Mouse (Mus musculus) gastrocnemius, postnatal 36 days (tissue): Measurements from ENCODE around the gene Bmf. TPM values are rescaled to one million over a fixed set of nuclear protein-coding genes. Genes with fewer than 3 reads are reported as not detected.
A peak's percentile ranks its signal among the peaks of the same experiment; 100 is the strongest.

ENCODE experiments used
- DNase-seq, 2 experiments: peaks; one replicate each; pipeline ENCODE4 v3.0.0; 2022
- intact Hi-C: fragments of 180-260 bp; cut with DNase I; formaldehyde crosslinking; loops from one replicate; pipeline ENCODE4 v1.15.1; 2025
- total RNA-seq, 2 experiments: library from RNA; stranded (reverse); gene quantifications; 2 replicates each; pipeline ENCODE4 v1.2.3; 2021

Gene Bmf
- total RNA-seq, 2 experiments from 2014 or later = 2.9 to 6.0 TPM

DNA sequence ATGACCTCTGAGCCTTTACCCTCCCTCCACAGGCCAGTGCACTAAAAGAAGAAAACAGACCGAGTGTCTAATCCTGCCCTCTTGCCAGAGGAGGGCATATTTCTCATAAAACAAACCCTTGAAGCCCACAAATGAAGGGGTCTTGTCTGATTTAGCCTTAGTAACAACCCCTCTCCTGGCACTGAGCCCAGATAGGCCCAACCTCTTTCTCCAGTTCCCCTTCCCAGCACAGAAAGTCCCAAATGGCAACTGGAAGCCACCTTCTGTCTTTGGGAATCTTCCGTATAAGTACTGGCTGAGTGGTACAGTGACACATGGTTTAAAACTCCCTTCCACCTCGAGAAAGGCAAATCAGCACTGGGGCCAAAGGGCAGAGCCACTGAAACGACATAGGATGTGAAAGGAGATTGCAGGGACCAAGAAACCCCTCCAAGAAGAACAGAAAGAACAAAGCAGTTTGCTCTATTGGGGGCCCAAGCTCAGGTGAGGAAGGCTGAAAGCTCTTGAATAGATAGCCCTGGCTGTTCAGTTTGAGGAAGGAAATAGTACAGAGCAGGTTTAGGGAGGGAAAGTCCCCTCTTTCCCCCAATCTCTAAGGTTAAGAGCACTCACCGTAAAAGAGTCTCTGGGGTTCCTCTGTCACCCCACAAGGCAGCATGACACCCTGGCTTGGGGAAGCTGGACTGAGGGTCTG lies 3.2 kb downstream of the Bmf start:
- DNase-seq = no peak
- intact Hi-C loops = loop anchor here (5.0 kb wide), 2 partner anchors 34 to 59 kb away; no protein-coding TSS in a partner anchor

DNA sequence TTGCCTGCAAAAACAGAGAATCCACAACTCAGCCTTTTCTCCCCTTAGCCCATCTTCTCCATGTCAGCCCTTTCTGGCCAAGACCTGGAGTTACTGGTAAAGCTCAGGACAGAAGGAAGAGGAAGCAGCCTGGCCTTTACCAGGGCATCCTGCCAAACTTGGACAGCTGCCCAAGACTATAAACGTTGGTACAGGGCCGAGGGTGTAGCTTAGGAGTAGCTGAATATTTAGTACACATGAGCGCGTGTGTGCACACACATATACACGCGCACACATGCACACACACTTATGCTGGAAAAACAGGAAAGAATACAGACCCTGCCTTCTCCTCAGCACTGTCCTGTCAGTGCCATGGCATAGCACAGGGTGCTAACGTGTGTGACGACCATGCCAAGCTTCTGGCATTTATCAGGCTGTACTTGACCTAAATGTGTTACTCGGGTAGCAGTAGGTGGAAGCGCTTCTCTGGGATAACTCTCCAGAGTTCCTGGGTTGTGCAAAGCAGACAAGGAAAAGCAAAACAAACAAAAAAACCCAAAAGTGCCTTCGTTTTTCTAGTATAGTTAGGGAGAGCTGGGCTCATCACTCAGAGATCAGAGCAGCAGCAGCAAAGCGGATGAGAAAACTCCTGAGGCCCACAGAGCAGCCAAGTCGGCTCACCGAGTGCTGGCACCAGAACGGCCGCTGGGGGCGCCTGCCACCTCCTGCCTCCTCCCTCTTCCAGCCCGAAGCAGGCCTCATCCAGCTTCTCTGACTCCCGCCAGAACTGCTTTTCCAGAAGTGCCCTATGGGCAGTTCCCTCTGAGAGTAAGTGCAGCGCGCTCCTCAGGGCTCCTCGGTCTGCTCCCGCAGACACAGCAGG lies 4.0 kb downstream of the Bmf start:
- intact Hi-C loops = loop anchor here (5.0 kb wide), 2 partner anchors 33 to 58 kb away; no protein-coding TSS in a partner anchor
- peak; percentile 93 for DNase-seq

DNA sequence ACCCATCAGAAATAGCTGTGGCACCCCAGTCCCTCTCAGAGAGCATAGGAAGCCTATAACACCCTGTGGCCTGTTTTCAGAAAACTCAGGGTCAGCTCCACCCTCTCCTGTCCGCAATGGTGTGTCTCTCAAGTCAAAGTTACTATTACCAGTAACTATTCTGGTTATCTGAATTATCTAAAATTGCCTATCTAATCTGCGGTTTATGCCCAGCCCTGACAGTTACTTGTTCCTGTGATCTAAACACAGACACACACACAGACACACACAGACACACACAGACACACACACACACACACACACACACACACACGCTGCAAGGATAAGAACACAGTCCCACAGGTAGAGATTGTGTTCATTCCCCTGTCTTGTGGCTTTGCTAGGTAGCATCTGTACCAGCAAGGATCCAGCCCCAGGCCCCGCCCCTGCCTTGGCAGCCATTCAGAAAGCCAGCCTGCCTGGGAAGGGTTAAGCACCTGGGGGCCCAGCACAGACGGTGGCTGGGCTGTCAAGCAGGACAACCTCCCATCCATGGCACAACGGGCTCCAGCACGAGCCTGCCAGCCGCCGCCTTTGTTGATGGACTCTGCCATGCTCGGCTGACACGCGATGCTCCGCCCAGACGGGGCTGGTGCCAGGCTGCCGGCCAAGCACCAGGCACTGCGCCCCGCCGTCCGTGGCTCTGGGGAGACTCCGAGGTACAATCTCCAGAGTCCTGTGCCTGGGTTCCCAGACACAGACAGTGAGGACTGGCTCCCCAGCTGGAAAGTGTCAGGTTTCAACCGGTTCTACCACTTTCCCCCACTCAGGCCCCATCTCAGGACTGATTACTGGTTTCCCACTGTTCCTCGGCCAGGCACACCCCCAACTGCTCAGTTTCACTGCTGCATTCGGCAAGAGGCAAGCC lies 5.3 kb downstream of the Bmf start:
- intact Hi-C loops = no loop called here
- DNase-seq = peak; percentile 68 to 72

DNA sequence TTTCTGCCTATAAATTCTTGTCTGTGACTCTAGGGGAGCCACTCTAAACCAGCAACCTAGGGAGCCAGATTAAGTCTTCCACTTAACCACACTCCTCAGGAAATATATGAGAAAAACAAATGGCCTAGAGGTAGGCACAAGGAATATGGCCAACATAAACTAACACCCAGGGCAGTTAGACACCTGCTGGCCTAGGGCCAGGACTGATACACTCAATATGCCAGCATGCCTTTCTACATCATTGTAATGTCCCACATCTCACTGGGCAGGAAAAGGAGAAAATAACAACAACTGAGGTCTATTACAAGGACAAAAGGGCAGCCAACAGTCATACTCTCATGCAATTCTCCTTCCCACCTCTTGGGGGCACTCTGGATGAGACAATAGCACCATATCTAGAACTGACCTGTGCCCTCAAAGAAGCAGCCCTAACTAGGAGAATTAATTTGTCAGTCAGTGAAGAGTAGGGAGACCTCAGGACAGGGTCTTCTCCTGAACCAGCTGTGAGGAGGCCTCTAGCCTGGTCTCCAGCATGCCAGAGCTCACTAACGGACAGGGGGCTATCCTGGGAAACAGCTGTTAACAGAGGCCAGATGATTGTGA lies 6.4 kb downstream of the Bmf start:
- no peak for DNase-seq
- intact Hi-C loops = no loop called here

DNA sequence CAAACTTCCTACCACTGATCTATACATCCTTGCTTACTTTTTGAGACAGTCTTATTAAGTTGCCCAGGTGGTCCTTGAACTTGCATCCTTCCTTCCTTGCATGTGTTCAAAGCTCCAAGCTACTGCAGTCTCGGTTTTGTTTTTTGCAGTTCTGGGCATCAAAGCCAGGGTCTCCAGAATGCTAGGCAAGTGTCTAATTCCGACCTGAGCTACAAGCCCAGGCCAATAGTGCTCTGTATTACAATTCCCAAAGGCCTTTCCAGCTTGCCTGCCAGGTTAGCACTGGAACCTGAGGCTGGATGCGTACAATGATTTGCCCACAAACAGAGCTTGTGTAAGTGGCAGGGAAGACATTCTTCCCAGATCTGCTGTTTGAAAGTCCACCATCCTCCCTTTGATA lies 7.8 kb downstream of the Bmf start:
- intact Hi-C loops = no loop called here
- DNase-seq = no peak

DNA sequence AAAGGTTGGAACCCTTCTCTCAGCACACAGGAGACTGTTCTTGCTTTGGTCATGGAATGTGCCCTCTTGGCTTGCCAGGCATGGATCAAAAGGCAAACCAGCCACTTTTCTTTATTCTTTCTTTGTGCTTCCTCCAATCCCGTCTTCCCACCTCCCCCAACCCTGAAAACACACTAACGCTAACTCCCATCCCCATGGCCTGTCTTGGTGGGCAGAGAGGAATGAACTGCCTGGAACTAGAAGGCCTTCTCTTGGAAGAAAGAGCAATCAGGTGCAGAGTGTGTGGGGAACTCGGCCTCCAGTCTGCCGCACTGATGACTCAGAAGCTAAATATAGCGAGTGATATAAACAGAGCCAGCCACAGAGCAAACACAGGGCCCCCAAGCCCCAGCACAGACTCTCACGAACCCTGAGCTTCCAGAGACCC lies 8.8 kb downstream of the Bmf start:
- intact Hi-C loops = no loop called here
- DNase-seq = no peak

DNA sequence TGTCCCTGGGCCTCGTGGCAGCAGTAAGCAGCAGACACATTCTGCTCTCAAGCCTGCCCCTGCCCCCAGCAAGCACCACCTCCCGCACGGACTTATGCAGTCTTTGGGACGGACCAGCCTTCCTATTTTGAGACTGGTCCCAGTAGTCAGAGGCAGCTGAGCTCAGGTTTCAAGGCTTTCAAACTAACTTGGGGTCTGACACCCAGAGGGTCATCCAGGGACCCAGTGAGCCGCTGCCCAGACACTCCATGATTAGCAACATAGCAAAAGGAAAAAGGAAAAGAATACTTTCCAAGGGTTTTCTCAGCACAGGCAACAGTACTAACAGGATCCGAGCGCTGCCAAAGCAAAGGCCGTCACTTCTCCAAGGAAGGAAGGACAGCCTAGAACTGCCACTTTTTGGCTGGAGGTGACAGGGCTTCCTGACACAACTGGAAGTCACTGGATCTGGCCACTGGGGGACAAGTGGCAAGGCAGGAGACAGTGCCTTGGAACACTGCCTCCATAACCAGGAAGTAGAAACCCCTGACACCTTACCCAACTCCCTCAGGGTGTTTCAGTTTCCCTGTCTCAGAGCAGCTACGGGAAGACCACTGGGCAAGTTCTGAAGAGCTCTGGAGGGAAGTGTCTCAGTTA lies 9.5 kb downstream of the Bmf start:
- DNase-seq = peak in 1 of 2 experiments; percentile 42
- intact Hi-C loops = loop anchor here (5.0 kb wide), 1 partner anchor 43 kb away; no protein-coding TSS in a partner anchor

DNA sequence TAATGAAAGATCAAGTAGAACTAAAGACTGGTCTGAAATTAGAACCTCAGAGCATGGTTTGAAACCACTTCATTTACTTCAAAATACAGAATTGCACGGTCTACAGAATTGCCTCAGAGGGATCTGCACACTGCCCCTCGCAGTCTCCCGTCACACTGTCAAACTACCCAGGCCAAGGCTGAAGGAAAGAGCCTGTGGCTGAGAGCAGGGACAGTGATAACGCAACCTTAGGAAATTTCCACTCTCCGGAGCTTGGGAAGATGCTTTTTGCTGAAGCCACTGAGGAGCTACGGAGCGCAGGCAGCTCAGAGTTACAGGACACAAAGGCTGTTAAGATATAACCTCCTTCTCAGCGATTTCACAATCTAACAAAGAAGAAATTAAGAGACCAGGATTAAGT lies 10.4 kb downstream of the Bmf start:
- DNase-seq = no peak
- intact Hi-C loops = loop anchor here (5.0 kb wide), 1 partner anchor 42 kb away; no protein-coding TSS in a partner anchor

DNA sequence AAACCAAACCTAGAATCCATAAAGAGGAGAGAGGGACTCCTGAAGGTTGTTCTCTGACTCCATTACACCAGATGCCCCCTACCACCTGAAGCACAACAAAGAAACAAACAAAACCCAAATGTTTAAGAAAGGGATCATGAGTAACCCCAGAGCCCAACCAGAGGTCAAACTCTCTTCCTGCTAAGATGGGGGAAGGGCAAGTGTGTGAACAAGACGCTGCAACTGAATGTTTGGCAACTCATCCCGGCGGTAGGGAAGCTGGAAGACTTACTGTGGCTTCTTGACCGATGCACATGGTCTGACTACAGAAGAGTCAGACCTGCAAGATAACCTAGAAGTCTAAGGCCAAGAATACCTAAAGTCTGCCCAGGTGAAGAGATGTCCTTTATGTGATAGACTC lies 12.3 kb downstream of the Bmf start:
- DNase-seq = no peak
- intact Hi-C loops = loop anchor here (5.0 kb wide), 1 partner anchor 40 kb away; no protein-coding TSS in a partner anchor

DNA sequence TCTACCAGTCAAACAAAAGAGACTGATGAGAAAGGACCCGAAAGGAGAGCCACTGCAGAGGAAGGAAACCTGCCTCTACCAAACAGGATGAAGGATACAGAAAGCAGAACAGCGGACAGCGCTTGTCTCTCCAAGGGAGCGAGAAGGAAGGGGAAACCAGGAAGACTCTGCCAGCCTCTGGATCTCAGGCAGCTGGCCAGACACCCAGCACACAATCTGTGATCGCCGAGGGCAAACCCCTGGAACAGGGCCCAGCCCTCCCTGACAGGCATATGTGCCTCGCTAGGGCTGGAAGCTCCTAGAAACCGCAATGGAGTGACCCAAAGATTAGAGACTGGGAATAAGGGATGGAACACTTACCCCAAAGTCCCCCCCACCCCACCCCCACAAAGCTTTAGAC lies 12.9 kb downstream of the Bmf start:
- peak in 1 of 2 experiments; percentile 49 for DNase-seq
- intact Hi-C loops = loop anchor here (5.0 kb wide), 1 partner anchor 39 kb away; no protein-coding TSS in a partner anchor

DNA sequence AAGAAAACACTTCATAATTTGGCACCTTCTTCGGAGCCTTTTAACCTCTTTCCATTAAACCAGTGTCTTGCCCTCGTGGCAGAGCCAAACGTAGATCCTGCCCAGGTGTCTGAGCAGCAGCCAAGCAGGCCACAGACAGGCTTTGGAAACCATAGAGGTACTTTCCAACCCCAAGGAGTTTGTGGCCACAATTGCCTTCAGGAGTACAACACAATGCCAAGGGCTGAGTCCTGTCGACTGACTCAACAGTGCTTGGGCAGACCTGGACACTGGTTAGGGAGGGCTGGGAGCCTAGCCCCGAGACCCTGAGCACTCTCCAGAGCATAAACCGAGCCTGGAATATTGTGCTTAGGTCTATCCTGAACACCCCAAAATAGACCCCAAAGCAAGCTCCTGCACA lies 13.4 kb downstream of the Bmf start:
- intact Hi-C loops = loop anchor here (5.0 kb wide), 1 partner anchor 39 kb away; no protein-coding TSS in a partner anchor
- no peak for DNase-seq

DNA sequence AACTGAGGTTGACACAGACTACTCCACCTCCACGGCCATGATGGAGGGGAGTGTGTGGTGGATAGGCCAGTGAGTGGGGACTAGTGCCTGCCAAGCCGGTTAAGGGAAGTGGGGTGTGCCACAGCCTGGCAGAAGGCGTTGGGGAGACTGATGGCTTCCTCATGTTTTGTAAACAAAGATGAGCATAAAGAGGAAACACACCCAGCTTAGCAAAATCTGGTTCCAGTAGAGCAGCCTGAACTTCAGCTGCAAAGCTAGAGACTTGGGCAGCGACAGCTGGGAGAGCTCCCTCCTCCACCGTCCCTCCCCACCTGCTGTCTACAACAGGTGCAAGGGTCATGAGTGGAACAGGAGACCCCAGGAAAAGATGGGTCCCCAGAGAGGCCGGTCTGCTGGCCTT lies 15.5 kb downstream of the Bmf start:
- intact Hi-C loops = no loop called here
- no peak for DNase-seq

DNA sequence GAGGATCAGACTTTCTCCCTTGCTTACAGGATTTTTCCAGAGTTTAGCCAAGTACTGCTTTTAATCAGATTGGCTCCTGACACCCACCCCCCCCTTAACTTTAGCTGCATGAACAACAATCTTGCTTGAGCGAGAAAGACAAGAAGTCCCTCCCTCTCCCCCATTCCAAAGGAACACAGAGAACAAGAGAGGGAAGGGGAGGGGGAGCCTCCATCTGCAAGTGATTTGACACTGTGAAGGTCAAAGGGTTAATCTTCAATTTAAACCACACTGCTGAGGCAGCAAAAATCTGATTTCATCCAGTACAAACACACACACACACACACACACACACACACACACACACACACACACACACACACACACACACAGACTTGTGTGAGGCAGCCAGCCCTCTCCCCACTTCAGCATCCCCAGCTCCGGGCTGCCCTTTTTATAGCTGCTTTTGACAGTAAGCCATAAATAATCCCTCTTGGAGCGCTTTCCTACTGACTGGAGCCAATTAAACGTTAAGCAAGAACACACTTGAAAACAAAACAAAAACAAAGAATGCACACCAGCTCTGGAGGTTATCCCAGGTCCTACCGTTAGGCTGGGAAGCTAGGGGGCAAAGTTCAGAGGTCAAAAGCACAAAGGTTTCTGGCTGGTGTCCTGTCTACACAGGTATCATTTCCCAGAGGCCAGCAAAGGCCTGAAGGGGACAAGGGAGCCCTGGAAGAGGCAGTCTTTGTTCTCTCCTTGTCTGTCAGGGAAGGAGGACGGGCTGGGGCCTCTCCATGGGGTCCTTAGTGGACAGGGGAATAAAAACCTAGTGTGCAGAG lies 16.4 kb downstream of the Bmf start:
- no peak for DNase-seq
- intact Hi-C loops = no loop called here

DNA sequence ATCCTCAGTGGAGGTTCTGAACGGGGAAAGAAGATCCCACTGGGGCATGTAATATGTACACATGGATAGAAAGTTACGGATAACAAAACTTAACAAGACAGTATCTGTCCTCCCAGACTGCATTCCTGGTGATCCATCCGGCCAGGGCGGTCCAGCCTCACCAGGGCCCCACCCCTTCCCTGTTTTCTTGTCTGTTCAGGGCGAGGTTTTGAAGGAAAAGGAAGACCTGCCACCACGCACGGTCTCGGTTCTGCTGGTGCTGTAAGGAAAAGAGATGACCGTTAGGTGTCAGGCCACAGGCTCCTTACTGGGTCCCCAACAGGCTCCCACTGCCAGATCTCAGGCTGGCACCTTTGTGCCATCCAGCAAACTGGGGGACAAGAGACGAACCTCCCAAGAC lies 17.1 kb downstream of the Bmf start:
- intact Hi-C loops = no loop called here
- DNase-seq = no peak

DNA sequence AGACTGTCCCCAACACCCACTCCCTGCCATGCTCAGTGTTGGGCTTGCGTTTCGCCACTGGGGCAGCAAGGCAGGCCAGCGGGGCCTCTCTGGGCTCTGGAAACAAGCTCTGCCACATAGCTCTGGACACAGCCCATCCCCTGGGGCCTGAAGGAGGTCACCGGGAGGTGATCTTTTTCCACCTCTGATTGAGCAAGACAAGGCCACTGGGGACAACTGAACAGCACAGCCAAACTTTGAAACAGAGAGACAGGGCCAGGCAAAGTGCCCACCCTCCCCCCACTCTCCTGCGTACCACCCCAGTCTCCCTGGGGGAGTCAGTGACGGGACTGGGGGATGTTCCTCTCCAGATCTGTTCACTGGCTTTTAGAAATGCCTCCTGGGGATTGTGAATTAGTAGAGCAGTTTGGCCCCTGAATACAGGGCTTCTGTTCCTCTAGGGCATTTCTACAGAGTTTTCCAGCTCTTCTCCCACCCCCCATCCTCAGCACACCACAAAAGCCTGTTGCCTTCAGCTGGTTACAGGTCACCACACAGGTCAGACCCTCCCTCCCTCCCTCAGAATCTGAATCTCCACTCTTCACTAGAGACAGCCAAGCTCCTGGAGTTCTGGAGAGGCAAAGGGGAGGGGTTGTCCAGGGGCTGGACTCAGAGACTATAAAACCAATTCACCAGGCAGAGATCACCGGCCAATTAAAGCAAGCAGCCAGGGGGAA lies 19.9 kb downstream of the Bmf start:
- intact Hi-C loops = no loop called here
- DNase-seq = peak; percentile 77 to 78

DNA sequence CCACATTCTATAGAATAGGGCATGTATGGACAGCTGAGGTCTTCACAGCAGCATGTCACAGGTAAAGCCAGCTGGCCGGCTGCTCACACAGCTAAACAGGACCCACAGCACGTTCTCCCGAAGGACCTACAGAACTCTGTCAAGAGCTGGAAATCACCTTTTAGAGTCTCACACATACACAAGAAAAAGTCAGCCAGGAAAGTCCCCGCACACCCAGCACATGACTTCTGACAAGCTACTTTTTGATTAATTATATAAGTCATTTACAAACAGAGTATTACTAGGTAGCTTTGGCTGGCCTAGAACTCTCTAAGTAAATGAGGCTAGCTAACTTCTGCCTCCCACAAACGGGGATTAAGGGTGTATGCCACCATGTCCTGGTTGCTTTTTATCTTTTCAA lies 22.9 kb downstream of the Bmf start:
- no peak for DNase-seq
- intact Hi-C loops = no loop called here

DNA sequence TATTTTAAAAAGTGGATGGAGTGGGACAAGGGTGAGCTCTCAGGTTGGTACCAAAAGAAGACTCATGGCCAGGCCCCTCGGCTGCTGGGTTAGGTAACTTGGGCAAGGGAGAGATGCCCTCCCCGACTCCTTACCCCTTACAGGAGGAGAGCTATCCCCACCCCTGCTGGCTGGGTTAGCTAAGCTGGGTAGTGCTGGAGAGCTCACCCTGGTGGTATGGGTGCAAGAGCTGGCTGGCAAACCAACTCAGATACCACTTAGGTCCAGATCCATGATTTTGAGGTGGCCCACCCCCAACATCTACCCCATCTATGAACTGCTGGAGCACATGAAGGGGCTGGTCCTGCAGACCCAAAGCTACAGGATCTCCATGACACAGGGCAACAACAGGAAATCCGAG lies 24.7 kb downstream of the Bmf start:
- no peak for DNase-seq
- intact Hi-C loops = no loop called here

DNA sequence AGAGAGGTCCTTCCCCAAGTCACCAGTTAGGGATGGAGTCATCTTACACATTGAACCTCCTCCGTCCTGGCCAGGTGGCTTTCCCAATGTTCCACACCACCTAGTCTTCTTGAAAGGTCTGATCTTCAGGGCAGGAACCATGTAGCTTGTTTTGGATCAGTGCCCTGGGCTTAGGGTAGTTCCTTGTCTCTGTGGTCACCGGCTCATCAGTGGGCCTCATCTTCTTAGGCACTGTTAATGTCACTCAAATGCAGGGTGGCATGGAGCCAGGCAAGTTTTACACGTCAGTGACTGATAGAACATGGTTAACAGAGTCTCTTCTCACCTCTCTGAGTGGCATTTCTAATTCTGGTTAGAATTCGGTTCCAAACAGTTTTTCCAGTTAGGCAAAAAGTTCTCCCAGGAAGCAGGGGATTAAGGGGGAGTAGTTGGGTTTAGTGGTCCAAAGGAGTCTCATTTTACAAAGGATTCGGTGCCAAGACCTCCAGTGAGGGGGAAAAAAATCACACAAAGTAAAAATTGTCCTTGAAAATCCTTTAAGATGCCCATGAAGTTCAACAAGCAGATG lies 26.2 kb downstream of the Bmf start:
- no peak for DNase-seq
- intact Hi-C loops = no loop called here
